Mouse (Mus musculus) myocyte (in vitro differentiated cells): ENCODE data around the gene St6galnac3. TPM values are rescaled to one million over a fixed set of nuclear protein-coding genes. Genes with fewer than 3 reads are reported as not detected.

ENCODE experiments used
- H3K27me3 ChIP-seq: one replicate; pipeline ENCODE4 v1.6.1; 2011; ENCODE audit not compliant: control insufficient read depth, insufficient read depth, insufficient read length
- H3K36me3 ChIP-seq: one replicate; pipeline ENCODE4 v1.6.1; 2011; ENCODE audit not compliant: control insufficient read depth, insufficient read depth
- H3K4me2 ChIP-seq: one replicate; pipeline ENCODE4 v1.6.1; 2011; ENCODE audit warnings: low read depth, control low read depth
- H3K4me3 ChIP-seq: one replicate; pipeline ENCODE4 v1.5.1; 2011; ENCODE audit warnings: mild to moderate bottlenecking, control low read depth, moderate library complexity
- H3K79me2 ChIP-seq: one replicate; pipeline ENCODE4 v1.6.1; 2011; ENCODE audit not compliant: control insufficient read depth, insufficient read depth
- H3ac ChIP-seq: one replicate; pipeline ENCODE4 v1.6.1; 2011; ENCODE audit not compliant: control insufficient read depth, insufficient read length
- CEBPB ChIP-seq: IDR thresholded peaks from 2 replicates; pipeline ENCODE4 v1.6.1; 2011; ENCODE audit warnings: mild to moderate bottlenecking, moderate library complexity; ENCODE audit not compliant: poor library complexity, insufficient read depth, severe bottlenecking
- E2F4 ChIP-seq: IDR thresholded peaks from one replicate; pipeline ENCODE4 v1.6.1; 2011; ENCODE audit warnings: mild to moderate bottlenecking, control low read depth, moderate library complexity; ENCODE audit not compliant: insufficient read depth
- MAX ChIP-seq: IDR thresholded peaks from one replicate; pipeline ENCODE4 v1.6.1; 2011; ENCODE audit warnings: low read depth, mild to moderate bottlenecking, control low read depth
- MYOD1 ChIP-seq, 3 experiments: IDR thresholded peaks; one replicate each; pipeline ENCODE4 v1.6.1; 2011; ENCODE audit warnings: control low read depth in 2 of 3, low read depth in 2 of 3, mild to moderate bottlenecking in 2 of 3, moderate library complexity in 1 of 3; ENCODE audit not compliant: insufficient read length in 2 of 3, control insufficient read depth in 1 of 3
- MYOG ChIP-seq, 3 experiments: IDR thresholded peaks; one replicate each; pipeline ENCODE4 v1.6.1; 2011; ENCODE audit warnings: control low read depth in 2 of 3, low read depth in 2 of 3, mild to moderate bottlenecking in 2 of 3; ENCODE audit not compliant: insufficient read length in 2 of 3, control insufficient read depth in 1 of 3, insufficient read depth in 1 of 3
- POLR2A ChIP-seq: IDR thresholded peaks from one replicate; pipeline ENCODE4 v1.6.1; 2011; ENCODE audit warnings: low read depth, mild to moderate bottlenecking, control low read depth, moderate library complexity; ENCODE audit not compliant: insufficient read length
- POLR2AphosphoS2 ChIP-seq: IDR thresholded peaks from one replicate; pipeline ENCODE4 v1.6.1; 2011; ENCODE audit warnings: low read depth, control low read depth; ENCODE audit not compliant: insufficient read length
- REST ChIP-seq: IDR thresholded peaks from one replicate; pipeline ENCODE4 v1.6.1; 2011; ENCODE audit warnings: mild to moderate bottlenecking, control low read depth, moderate library complexity; ENCODE audit not compliant: insufficient read depth, insufficient read length
- SRF ChIP-seq: IDR thresholded peaks from one replicate; pipeline ENCODE4 v1.6.1; 2011; ENCODE audit warnings: low read depth; ENCODE audit not compliant: control insufficient read depth, insufficient read length
- TCF12 ChIP-seq: IDR thresholded peaks from one replicate; pipeline ENCODE4 v1.6.1; 2011; ENCODE audit warnings: mild to moderate bottlenecking, control low read depth; ENCODE audit not compliant: poor library complexity, insufficient read depth, severe bottlenecking
- TCF3 ChIP-seq: IDR thresholded peaks from one replicate; pipeline ENCODE4 v1.6.1; 2011; ENCODE audit warnings: low read depth, control low read depth; ENCODE audit not compliant: insufficient read length
- USF1 ChIP-seq: IDR thresholded peaks from one replicate; pipeline ENCODE4 v1.6.1; 2011; ENCODE audit warnings: low read depth, mild to moderate bottlenecking, control low read depth, moderate library complexity
- polyA plus RNA-seq: library from polyadenylated mRNA; unstranded; fragments of >200 nt; fragmentation: generic; extraction: Trizol; gene quantifications from one replicate; pipeline ENCODE4 v1.2.1, GENCODE M21; 2012; ENCODE audit warnings: missing spikeins

St6galnac3 gene
- polyA plus RNA-seq, 1 experiment, result not detected

DNA sequence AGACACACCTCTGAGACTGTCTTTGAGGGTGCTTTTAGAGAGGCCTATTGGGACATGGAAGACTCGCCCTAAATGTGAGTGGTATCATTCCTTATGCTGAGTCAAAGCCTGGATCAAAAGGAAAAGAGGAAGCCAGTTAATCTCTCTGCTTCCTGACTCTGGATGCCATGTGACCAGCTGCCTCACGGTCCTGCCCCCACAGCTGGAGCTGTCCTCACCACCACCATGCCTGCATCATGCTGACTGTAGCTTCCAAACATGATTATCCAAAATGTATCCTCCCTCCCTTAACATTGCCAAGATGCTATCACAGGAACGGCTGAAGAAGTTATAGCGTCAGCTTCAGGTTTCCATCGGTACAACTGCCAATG is 244.4 kb downstream of the St6galnac3 start:
- no peak overlapping the region for H3K4me2 ChIP-seq
- no peak overlapping the region for H3K4me3 ChIP-seq
- H3K36me3 ChIP-seq, result no peaks in the 10 kb centered on the region
- H3ac ChIP-seq, result no peak overlapping the region
- TF ChIP-seq REST (no peak), TCF12 (no peak), MAX (no peak), E2F4 (no peak), USF1 (no peak), POLR2A (no peak), CEBPB (no peak), MYOD1 (IDR thresholded peaks at IDR 0.05; ENCODE audit: control insufficient read depth in 1 of 3, insufficient read length in 2 of 3, low read depth in 2 of 3) (no peak)
- no peaks in the 10 kb centered on the region for H3K79me2 ChIP-seq
- no peaks in the 10 kb centered on the region for H3K27me3 ChIP-seq

DNA sequence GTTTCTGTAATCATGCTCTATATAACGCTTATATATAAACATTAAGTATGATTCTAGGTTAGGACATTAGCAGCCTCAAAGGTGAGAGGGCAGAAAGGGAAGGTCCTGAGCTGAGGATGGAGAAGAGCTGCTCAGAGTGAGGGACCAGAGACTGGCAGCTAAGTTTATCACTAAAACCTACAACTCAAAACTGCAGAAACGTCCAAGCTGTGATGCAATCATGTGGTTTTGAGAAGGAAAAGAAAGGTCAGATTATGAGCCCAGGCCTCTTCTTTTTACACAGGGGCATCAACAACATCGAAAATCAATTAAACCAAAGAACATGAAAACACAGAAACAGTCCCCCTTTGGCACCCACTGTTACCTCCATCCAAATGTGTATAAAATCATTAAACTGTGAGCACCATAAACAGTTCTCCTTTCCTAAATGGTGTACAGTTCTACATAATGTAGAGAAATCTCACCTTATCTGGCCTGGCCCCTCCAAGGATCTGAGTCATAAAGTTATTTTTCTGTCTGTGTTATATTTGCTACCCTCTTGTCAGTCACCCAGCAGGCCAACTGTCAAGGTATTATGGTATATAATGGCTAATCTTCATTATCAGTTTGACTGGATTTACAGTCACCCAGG is 244.9 kb downstream of the St6galnac3 start:
- no peaks in the 10 kb centered on the region for H3K36me3 ChIP-seq
- no peak overlapping the region for H3ac ChIP-seq
- no peaks in the 10 kb centered on the region for H3K79me2 ChIP-seq
- TF ChIP-seq USF1 (no peak), CEBPB (0 out of 2 replicates have a peak, but pooled peaks have one; percentile 12)
- H3K27me3 ChIP-seq, result no peaks in the 10 kb centered on the region
- no peak overlapping the region for H3K4me2 ChIP-seq
- no peak overlapping the region for H3K4me3 ChIP-seq

DNA sequence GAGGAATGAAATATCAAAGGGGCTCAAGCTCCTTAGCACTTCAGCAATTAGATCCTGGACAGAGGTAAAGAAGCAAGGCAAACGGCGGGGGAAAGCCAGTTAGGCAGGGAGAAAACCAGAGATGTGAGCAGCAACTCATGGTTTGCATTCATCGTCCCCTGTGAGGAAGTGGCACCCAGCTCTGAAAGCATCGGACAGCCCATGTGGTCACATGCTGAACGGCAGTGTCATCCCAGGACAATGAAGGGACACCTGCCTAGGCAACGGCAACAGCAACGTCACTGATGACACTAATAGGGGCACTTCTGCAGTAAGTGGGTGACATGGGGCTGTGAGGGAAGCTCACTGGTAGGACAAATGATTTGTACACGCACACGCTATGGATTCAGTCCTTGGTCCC is 249.1 kb downstream of the St6galnac3 start:
- H3K79me2 ChIP-seq, result no peaks in the 10 kb centered on the region
- TF ChIP-seq E2F4, result no peak
- no peak for TF ChIP-seq TCF12
- no peak for TF ChIP-seq SRF
- TF ChIP-seq TCF3, result no peak
- no peak for TF ChIP-seq MYOD1 (IDR thresholded peaks at IDR 0.05; ENCODE audit: control insufficient read depth in 1 of 3, insufficient read length in 2 of 3, low read depth in 2 of 3)
- no peak for TF ChIP-seq CEBPB
- no peak for TF ChIP-seq MAX
- no peak for TF ChIP-seq REST
- no peak for TF ChIP-seq POLR2AphosphoS2
- TF ChIP-seq USF1, result no peak
- TF ChIP-seq MYOG (IDR thresholded peaks at IDR 0.05; ENCODE audit: control insufficient read depth in 1 of 3, insufficient read depth in 1 of 3, insufficient read length in 2 of 3, low read depth in 2 of 3), result no peak
- no peak for TF ChIP-seq POLR2A

DNA sequence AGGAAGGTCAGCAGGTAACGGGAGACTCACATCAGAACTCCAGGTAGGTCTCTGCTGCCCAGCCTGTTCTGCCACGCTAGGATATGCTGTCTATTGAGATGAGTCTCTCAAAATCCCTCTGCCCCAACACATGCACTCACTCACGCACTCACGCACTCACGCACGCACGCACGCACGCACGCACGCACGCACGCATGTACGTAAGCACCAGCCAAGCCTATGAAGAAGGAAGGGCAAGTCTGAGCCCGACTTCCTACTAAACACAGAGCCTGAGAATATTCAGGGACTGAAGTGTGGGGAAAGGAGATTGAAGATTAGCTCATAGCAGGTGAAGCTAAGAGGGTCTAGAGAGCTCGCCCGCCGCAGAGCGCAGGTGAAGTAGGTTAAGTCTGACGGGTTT is 249.5 kb downstream of the St6galnac3 start:
- Histone ChIP-seq H3K27me3 (no peaks in the 10 kb centered on the region), H3K79me2 (no peaks in the 10 kb centered on the region), H3K4me2 (no peak overlapping the region), H3K36me3 (no peaks in the 10 kb centered on the region), H3ac (no peak overlapping the region), H3K4me3 (no peak overlapping the region)
- TF ChIP-seq TCF12 (no peak), MAX (no peak), POLR2AphosphoS2 (no peak), MYOG (IDR thresholded peaks at IDR 0.05; ENCODE audit: control insufficient read depth in 1 of 3, insufficient read depth in 1 of 3, insufficient read length in 2 of 3, low read depth in 2 of 3) (no peak), MYOD1 (IDR thresholded peaks at IDR 0.05; ENCODE audit: control insufficient read depth in 1 of 3, insufficient read length in 2 of 3, low read depth in 2 of 3) (no peak), POLR2A (no peak), TCF3 (no peak), USF1 (no peak), CEBPB (no peak), E2F4 (no peak), REST (no peak), SRF (no peak)

More for the DNA sequence above, 249.1 kb downstream of the St6galnac3 start:
- Histone ChIP-seq H3K27me3 (no peaks in the 10 kb centered on the region), H3ac (no peak overlapping the region), H3K36me3 (no peaks in the 10 kb centered on the region), H3K4me3 (no peak overlapping the region), H3K4me2 (no peak overlapping the region)
